Mouse (Mus musculus) heart, embryonic 16.5 days (tissue): Measurements from ENCODE around the gene Hemk1. TPM values are rescaled to one million over a fixed set of nuclear protein-coding genes. Genes with fewer than 3 reads are reported as not detected.

Experiments used
- ATAC-seq: fragments of 200-750 bp; cut with Nextera tagmentation; replicated peaks from 2 replicates; pipeline ENCODE4 v1.8.0; 2017; ENCODE audit warnings: moderate number of reproducible peaks; ENCODE audit not compliant: insufficient read depth, low FRiP score; ENCODE audit errors: extremely low read depth
- H3K27ac ChIP-seq: fragments of 300-500 bp; sonication (generic); 2 replicates; pipeline ENCODE4 v1.5.1; 2014; ENCODE audit warnings: mild to moderate bottlenecking, low read length, control low read depth, moderate library complexity
- H3K27me3 ChIP-seq: fragments of 300-500 bp; sonication (generic); 2 replicates; pipeline ENCODE4 v1.6.1; 2014; ENCODE audit warnings: low read length, mixed read lengths; ENCODE audit not compliant: control insufficient read depth, insufficient read depth
- H3K36me3 ChIP-seq: fragments of 300-500 bp; sonication (generic); 2 replicates; pipeline ENCODE4 v1.6.1; 2014; ENCODE audit not compliant: control insufficient read depth, insufficient read depth
- H3K4me1 ChIP-seq: fragments of 300-500 bp; sonication (generic); 2 replicates; pipeline ENCODE4 v1.6.1; 2014; ENCODE audit warnings: low read length, mixed read lengths; ENCODE audit not compliant: control insufficient read depth, insufficient read depth
- H3K4me2 ChIP-seq: fragments of 300-500 bp; sonication (generic); 2 replicates; pipeline ENCODE4 v1.6.1; 2014; ENCODE audit warnings: low read depth, mild to moderate bottlenecking, control low read depth, low read length
- H3K4me3 ChIP-seq: fragments of 300-500 bp; sonication (generic); 2 replicates; pipeline ENCODE4 v1.5.1; 2014; ENCODE audit warnings: mild to moderate bottlenecking, control low read depth, low read length
- H3K9ac ChIP-seq: fragments of 300-500 bp; sonication (generic); 2 replicates; pipeline ENCODE4 v1.6.1; 2014; ENCODE audit warnings: low read length, control low read depth
- H3K9me3 ChIP-seq: fragments of 300-500 bp; sonication (generic); replicated peaks from 2 replicates; pipeline ENCODE4 v1.6.1; 2016; ENCODE audit warnings: low read length; ENCODE audit not compliant: control insufficient read depth
- WGBS: fragments of 180-500 bp; shearing (Covaris S2); extraction: QIAGEN DNeasy Blood & Tissue Kit; methylation state at CpG from one replicate; pipeline ENCODE4 v1.1.7; 2014; 5-methylcytosine and 5-hydroxymethylcytosine counted together
- polyA plus RNA-seq: library from polyadenylated mRNA; unstranded; fragments of >200 nt; fragmentation: Nextera tagmentation; extraction: Ambion mirVana; gene quantifications from 2 replicates; pipeline ENCODE4 v1.2.1, GENCODE M21; 2015

Gene Hemk1
- polyA plus RNA-seq, 1 experiment from 2014 or later = 10.2 TPM

- Histone ChIP-seq H3K4me1 (peaks cover 15% of the 10 kb centered on the region), H3K4me3 (no peak overlapping the region)
These were observed 31.9 kb upstream of the Hemk1 start for GRCm38 (mm10) chr9:107370106-107370463.

GRCm38 (mm10) chr9:107369270-107370105, 31.3 kb upstream of the Hemk1 start:
- no peak overlapping the region for H3K9ac ChIP-seq
- ATAC-seq = no peak
- H3K27me3 ChIP-seq = 0 out of 2 replicates have a peak, but pooled peaks cover 3% of the 10 kb centered on the region
- H3K4me1 ChIP-seq = peaks cover 15% of the 10 kb centered on the region
- no peaks in the 10 kb centered on the region for H3K36me3 ChIP-seq
- no peak overlapping the region for H3K4me2 ChIP-seq
- H3K9me3 ChIP-seq = no peaks in the 10 kb centered on the region
- WGBS = 26% methylated on average over 10 of the region's 10 CpGs
- H3K4me3 ChIP-seq = no peak overlapping the region
- no peak overlapping the region for H3K27ac ChIP-seq

More at GRCm38 (mm10) chr9:107370106-107370463, 31.9 kb upstream of the Hemk1 start:
- Histone ChIP-seq H3K9ac (no peak overlapping the region), H3K27me3 (0 out of 2 replicates have a peak, but pooled peaks cover 3% of the 10 kb centered on the region), H3K27ac (no peak overlapping the region), H3K4me2 (no peak overlapping the region), H3K9me3 (no peaks in the 10 kb centered on the region), H3K36me3 (no peaks in the 10 kb centered on the region)
- 14% methylated on average over 4 of the region's 4 CpGs for WGBS
- ATAC-seq = no peak

GRCm38 (mm10) chr9:107368302-107368701, 30.2 kb upstream of the Hemk1 start:
- no peak overlapping the region for H3K4me3 ChIP-seq
- 0 out of 2 replicates have a peak, but pooled peaks cover 3% of the 10 kb centered on the region for H3K27me3 ChIP-seq
- H3K4me1 ChIP-seq = peaks cover 15% of the 10 kb centered on the region
- no peak overlapping the region for H3K9ac ChIP-seq
- H3K36me3 ChIP-seq = no peaks in the 10 kb centered on the region
- no peak for ATAC-seq
- H3K4me2 ChIP-seq = no peak overlapping the region
- H3K27ac ChIP-seq = no peak overlapping the region
- no peaks in the 10 kb centered on the region for H3K9me3 ChIP-seq
- 83% methylated on average over 1 of the region's 1 CpGs for WGBS

DNA sequence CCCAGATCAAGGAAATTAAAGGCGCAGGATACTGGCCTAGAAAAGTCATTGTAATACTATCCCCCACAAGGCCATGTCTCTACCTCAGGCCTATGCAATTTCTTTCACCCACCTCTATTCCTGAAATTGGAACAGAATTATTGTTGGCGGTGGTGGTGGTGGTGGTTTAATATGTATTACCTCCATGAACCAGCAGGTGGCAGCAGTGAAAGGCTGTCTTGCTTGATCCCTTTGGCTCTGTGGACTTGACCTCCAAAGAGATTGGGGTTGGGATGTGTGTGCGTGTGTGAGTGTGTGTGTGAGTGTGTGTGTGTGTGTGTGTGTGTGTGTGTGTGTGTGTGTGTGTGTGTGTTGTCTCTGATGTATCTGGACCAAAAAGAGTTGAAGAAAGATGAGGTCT, 28.5 kb upstream of the Hemk1 start:
- H3K4me3 ChIP-seq = no peak overlapping the region
- ATAC-seq = no peak
- peaks cover 10% of the 10 kb centered on the region for H3K4me1 ChIP-seq
- no peaks in the 10 kb centered on the region for H3K9me3 ChIP-seq
- WGBS = 8% methylated on average over 3 of the region's 3 CpGs
- no peaks in the 10 kb centered on the region for H3K36me3 ChIP-seq
- H3K27ac ChIP-seq = no peak overlapping the region
- no peak overlapping the region for H3K4me2 ChIP-seq
- H3K9ac ChIP-seq = no peak overlapping the region
- H3K27me3 ChIP-seq = 0 out of 2 replicates have a peak, but pooled peaks cover 3% of the 10 kb centered on the region

DNA sequence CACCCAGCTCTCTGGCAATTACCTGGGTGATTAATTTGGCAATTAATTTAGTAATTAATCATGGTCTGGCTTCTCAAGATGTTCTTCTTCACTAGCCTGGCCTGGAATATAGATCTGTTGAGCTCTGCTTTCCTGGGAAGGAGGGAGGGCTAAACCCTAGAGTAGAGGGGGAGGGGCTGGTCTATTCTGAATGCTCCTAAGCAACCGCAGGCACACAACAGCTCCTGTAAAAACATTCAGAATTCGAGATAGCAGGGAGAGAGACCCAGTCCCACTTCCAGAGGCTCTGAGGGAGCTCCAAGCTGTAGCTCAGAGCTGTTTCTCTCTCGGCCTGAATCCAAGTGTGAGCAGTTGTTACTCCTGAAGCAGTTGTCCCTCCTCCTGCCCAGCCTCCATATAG, 22.8 kb upstream of the Hemk1 start:
- Histone ChIP-seq H3K27me3 (0 out of 2 replicates have a peak, but pooled peaks cover 7% of the 10 kb centered on the region), H3K4me2 (no peak overlapping the region), H3K9ac (no peak overlapping the region), H3K27ac (no peak overlapping the region), H3K9me3 (no peaks in the 10 kb centered on the region), H3K4me3 (no peak overlapping the region), H3K4me1 (no peaks in the 10 kb centered on the region), H3K36me3 (no peaks in the 10 kb centered on the region)
- ATAC-seq = no peak; the same call in 1 of the 2 replicates
- 6% methylated on average over 3 of the region's 3 CpGs for WGBS

- Histone ChIP-seq H3K27me3 (peaks cover 10% of the 10 kb centered on the region; the same call in 1 of the 2 replicates), H3K4me1 (no peaks in the 10 kb centered on the region), H3K27ac (no peak overlapping the region), H3K36me3 (no peaks in the 10 kb centered on the region), H3K4me3 (no peak overlapping the region), H3K9me3 (no peaks in the 10 kb centered on the region), H3K4me2 (no peak overlapping the region), H3K9ac (no peak overlapping the region)
- 23% methylated on average over 5 of the region's 5 CpGs for WGBS
- ATAC-seq = no peak
These were observed 19.5 kb upstream of the Hemk1 start for GRCm38 (mm10) chr9:107357651-107358050.

DNA sequence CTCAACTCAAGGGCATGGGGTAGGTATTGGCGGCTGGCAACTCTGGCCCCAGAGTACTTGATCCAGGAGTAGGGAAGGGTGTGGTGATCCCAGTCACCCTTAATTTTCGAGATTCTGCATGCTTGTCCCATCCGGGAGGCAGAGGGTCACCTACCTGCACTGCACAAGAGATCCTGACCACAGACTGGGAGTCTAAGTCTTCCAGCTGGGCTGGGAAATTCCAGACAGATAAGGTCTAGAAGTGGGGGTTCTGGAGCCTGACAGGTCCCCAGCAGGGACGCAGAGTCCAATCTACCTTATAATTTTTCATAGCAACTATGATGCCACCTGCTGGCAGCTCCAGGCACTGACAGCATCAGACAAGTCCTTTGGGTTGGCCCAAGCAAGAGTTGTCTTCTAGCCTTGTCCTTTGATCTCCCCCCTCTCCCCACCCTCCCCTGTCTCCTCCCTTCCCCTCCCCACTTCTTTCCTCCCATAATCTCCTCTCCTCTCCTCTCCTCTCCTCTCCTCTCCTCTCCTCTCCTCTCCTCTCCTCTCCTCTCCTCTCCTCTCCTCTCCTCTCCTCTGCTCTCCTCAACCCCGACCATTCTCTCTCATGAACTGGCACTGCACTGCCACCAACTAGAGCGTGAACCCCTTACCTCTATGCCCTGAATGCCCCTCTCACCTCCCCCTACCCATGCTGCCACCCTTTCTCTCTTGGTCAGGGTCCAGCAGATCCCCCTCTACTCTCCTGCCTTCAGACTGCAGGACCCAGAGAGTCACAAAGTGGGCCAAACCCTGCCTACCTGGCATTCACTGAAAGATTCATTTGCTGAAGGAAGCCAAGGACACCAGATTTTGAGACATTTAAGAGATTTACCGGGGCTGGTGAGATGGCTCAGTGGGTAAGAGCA, 18.0 kb upstream of the Hemk1 start:
- Histone ChIP-seq H3K36me3 (no peaks in the 10 kb centered on the region), H3K9ac (no peak overlapping the region), H3K4me3 (no peak overlapping the region), H3K27ac (no peak overlapping the region), H3K27me3 (peaks cover 10% of the 10 kb centered on the region; the same call in 1 of the 2 replicates), H3K4me2 (no peak overlapping the region), H3K9me3 (no peaks in the 10 kb centered on the region), H3K4me1 (no peaks in the 10 kb centered on the region)
- no peak for ATAC-seq
- 39% methylated on average over 7 of the region's 7 CpGs for WGBS

GRCm38 (mm10) chr9:107354826-107355225, 16.7 kb upstream of the Hemk1 start:
- H3K9ac ChIP-seq = no peak overlapping the region
- no peak overlapping the region for H3K4me3 ChIP-seq
- H3K27ac ChIP-seq = no peak overlapping the region
- H3K9me3 ChIP-seq = no peaks in the 10 kb centered on the region
- no peaks in the 10 kb centered on the region for H3K36me3 ChIP-seq
- 68% methylated on average over 1 of the region's 1 CpGs for WGBS
- peaks cover 10% of the 10 kb centered on the region; the same call in 1 of the 2 replicates for H3K27me3 ChIP-seq
- H3K4me2 ChIP-seq = no peak overlapping the region
- no peaks in the 10 kb centered on the region for H3K4me1 ChIP-seq
- ATAC-seq = no peak
